In the genomic region with DNA sequence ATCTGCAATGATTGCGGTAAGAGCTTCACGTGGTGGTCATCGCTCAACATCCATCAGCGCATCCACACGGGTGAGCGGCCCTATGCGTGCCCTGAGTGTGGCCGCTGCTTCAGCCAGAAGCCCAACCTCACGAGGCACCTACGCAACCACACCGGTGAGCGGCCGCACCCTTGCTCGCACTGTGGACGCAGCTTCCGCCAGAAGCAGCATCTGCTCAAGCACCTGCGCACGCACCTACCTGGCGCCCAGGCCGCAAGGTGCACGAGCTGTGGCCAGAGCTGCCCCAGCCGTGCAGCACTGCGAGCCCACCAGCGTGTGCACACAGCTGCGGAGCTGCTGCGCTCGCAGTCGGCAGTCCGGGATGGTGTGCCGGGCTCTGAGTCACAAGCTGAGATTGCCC, we compare ENCODE assay signal across 30 mouse cellular contexts. TPM values are rescaled to one million over a fixed set of nuclear protein-coding genes. Genes with fewer than 3 reads are reported as not detected.
"Had no signal": no experiment of that assay in that cellular context is flagged by ENCODE, and none has a peak within 500 bp of the region (broad histone marks: within the 10 kb centered on the region; RNA-seq: fewer than 3 reads in every experiment).

No protein-coding gene starts in this region.

- DNase-seq: kidney, adult 18-20 months; kidney, postnatal 36 days; left cerebral cortex, postnatal 4 days; liver, embryonic 13.5 days; lung, adult 2 months; lung, postnatal 14 days; lung, postnatal 4 days; right cerebral cortex, postnatal 4 days; thymus, adult 2 months; thymus, postnatal 14 days; thymus, postnatal 4 days had no signal

- H3K4me1 ChIP-seq: liver, embryonic 13.5 days; midbrain, embryonic 15.5 days had no signal

- H3K27me3 ChIP-seq: liver, embryonic 13.5 days; midbrain, embryonic 15.5 days had no signal

- H3K27ac ChIP-seq: kidney, postnatal 0 days; liver, embryonic 13.5 days; midbrain, embryonic 15.5 days; stomach, postnatal 0 days had no signal

- H3K4me3 ChIP-seq: liver, embryonic 13.5 days; midbrain, embryonic 15.5 days; myocyte had no signal

RNA-seq across cellular contexts. Expression of a gene that starts 6.5 kb away (rescaled TPM):
- total RNA-seq: monocyte, adult 5-6 weeks had no signal

RNA-seq across cellular contexts. Expression of a gene that starts 26.3 kb away (rescaled TPM):
- total RNA-seq: layer of hippocampus, postnatal 10 days; left cerebral cortex, postnatal 14 days; left cerebral cortex, postnatal 4 days; liver, adult 2 months; megakaryocyte progenitor cell, adult 5-6 weeks; megakaryocyte-erythroid progenitor cell, adult 5-6 weeks had no signal
- polyA plus RNA-seq: intestine, embryonic 16.5 days; kidney, embryonic 14.5 days; kidney, postnatal 0 days; limb, embryonic 14.5 days; liver, adult 2 months; liver, embryonic 13.5 days; liver, embryonic 16.5 days; lung, adult 2 months; lung, embryonic 16.5 days; midbrain, embryonic 11.5 days; midbrain, embryonic 15.5 days; neural tube, embryonic 11.5 days; neural tube, embryonic 14.5 days; stomach, embryonic 14.5 days; stomach, postnatal 0 days; thymus, adult 2 months had no signal
